Mouse (Mus musculus): Measurements from ENCODE around the gene Rftn1. TPM values are rescaled to one million over a fixed set of nuclear protein-coding genes. Genes with fewer than 3 reads are reported as not detected.
A peak's percentile ranks its signal among the peaks of the same experiment; 100 is the strongest.

The Rftn1 gene
- total RNA-seq, 1 experiment from 2014 or later = 68.2 TPM

DNA sequence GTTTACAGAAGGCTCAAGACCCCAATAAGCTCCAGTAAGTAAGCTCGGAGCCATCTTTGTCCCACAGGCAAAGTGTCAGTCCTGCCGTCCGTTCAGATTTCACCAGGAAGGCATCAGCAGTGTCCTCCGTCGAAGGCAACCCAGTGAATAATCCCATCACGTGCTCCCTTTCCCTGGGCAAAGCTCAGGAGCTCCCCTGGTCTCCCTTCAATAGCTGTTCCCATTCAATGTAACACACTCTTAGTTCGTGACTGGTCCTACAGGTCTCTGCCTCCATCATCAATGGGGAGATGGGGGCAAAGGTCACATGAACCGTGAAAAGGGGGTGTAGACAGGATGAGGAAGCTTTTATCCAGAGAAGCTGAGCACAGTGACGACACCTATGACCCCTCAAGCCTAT lies 108.8 kb downstream of the Rftn1 start:
- ATAC-seq (replicated peaks; ENCODE audit: insufficient number of reproducible peaks, low FRiP score, low TSS enrichment, poor library complexity, severe bottlenecking) = no peak

DNA sequence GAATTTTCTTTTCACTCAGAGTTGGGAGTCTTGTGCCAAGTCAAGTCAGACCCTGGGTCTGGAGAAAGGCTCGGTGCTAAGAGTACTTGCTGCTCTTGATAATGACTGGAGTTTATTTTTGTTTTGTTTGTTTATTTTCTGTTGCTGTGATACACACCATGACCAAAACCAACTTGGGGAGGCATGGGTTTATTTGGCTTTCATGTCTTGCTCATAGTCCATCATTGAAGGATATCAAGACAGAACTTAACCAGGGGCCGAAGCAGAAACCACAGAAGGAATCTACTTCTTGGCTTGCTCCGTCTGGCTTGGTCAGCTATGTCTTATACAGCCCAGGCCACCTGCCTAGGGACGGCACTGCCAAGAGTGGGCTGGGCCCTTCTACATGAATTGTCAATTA lies 109.5 kb downstream of the Rftn1 start:
- ATAC-seq (replicated peaks; ENCODE audit: insufficient number of reproducible peaks, low FRiP score, low TSS enrichment, poor library complexity, severe bottlenecking) = no peak

DNA sequence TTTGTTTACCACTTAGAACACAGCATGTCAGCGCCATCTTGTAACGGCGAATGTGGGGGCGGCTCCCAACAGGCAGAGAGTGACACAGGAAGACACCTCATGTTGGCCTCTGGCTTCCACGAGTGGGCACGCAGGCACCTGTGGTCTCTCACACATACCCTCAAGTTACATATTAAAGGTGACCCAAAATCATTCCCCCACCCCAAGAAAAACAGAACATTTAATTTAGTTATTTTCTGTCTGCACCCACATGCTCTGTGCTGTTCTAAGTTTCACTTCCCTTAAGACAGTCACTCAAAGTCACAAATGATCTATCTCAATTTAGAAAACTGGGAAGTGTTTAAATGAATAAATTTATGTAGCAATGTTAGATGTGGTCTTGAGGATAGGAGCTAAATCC lies 111.7 kb downstream of the Rftn1 start:
- peak; percentile 74 for ATAC-seq (replicated peaks; ENCODE audit: insufficient number of reproducible peaks, low FRiP score, low TSS enrichment, poor library complexity, severe bottlenecking)

DNA sequence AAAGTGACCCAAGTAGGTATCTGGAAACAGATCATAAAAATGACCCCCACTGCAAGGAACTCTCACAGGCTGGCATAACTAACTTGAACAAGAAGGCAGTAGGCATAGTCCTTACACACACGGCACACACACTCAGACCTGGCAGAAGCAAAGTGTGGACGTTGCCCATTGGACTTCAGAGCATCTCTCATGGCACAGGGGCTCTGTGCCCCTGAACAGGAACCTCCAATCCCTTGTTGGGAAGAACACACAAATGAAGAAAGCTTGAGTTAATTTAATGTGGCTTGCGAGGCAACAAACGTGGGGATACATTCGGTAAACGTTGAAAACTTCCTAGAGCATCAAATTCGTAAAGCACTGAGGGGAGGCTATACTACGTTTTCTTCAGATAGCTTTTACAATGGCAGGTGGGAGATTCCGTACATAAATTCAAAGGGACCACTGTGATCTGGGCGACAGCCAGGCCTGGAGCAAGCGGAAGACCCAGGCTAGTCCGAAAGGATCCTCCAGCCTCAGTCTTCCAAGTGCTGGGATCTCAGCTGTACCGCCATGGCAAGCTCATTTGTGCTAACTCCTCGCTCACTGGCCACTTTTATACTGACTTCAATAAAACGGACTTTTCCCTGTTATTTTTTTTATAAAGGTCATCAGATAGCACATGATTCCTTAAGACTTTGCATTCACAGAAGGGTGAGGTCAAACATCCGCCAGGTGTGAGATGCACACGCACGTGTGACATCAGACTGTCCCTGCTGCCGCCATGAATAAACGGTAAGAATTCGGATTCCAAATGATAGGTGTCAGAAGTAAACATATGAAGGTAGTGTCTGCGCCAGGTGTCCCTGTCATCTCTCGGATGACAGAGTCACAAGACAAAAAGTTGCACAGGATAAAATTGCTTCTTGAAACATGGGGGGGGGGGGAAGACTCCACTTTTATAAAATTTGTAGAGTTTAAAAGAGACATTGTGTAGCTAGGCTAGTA lies 117.2 kb downstream of the Rftn1 start:
- no peak for ATAC-seq (replicated peaks; ENCODE audit: insufficient number of reproducible peaks, low FRiP score, low TSS enrichment, poor library complexity, severe bottlenecking)

DNA sequence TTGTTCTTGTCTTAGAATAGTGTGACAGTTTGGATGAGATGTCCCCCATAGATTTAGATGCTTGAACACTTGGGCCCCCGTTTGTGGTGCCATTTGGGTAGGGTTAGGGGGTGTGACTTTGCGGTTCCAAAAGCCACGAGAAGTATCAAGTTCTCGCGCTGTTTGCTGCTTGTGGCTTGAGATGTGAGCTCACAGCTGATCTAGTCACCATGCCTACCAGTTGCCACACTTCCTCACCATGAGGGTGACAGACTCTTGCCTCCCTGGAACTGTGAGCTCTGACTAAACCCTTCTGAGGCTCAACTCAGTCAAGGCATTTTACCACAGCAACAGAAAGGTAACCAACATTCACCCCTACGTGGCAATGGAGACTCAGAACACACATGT lies 118.9 kb downstream of the Rftn1 start:
- ATAC-seq (replicated peaks; ENCODE audit: insufficient number of reproducible peaks, low FRiP score, low TSS enrichment, poor library complexity, severe bottlenecking) = peak; percentile 94

DNA sequence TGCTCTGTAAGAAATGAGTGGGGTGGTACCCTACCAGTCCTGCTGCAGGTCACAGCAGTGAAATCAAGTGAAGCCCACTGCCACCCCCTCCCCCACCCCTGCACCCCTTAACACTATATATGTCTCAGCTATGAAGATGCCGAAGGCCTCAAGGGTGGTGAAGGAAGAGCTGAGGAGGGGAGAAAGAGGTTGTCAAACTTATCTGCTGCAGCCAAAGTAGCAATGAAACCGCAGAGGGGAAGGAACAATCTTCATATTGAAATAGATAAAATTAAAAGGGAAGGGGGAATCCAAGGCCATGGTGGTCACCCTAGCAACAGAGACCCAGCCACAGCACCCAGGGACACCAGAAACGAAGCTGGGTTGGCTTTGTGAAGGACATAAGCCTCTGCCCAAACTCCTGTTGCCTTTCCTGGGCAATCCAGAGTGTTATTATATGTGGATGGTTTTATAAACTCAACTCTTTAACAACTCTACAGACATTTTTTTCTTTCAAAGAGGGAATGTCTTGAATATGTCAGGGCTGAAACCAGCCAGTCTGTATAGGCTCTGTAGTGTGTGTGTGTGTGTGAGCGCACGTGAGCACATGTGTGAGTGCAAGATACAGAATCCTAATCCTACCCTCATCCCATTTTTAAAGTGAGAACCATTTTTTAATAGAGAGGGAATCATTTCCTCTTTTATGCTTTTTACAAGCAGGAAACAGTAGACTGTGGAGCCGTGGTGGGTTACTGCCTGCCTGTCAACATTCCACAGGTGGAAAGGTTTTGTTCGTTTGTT lies 119.5 kb downstream of the Rftn1 start:
- ATAC-seq (replicated peaks; ENCODE audit: insufficient number of reproducible peaks, low FRiP score, low TSS enrichment, poor library complexity, severe bottlenecking) = no peak

DNA sequence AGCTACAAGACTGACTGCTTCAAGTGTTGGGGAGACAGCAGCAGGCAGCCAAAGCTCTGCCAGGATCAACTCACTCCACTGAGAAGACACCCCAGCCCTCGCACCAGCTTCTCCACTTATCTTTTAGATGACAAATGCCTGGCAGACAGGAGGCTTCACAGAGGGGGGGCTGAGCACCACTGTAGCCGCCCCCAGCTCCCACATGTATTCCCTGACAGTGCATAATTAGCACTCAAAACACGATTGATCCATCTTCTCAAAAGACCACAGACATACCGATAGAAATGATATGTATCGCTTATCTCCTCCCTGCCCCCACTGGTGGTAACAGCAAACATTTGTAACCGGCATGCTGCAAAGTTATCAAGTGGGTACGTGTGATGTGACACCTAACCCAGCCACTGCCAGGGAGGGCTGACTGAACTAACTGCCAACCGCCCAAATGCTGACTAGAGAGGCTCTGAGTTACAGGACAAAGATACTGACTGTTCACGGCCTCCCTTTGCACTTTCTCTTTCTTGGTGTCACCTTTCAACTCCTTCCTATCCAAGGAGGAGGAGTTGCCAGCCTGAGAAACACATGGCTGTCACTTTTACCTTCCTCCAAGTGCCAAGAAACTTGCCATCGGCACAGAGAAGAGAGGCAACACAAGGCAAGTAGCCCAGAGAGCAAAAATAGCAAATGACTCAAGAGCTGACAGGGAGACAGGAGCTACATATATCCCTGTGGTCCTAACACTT lies 120.4 kb downstream of the Rftn1 start:
- ATAC-seq (replicated peaks; ENCODE audit: insufficient number of reproducible peaks, low FRiP score, low TSS enrichment, poor library complexity, severe bottlenecking) = peak; percentile 37

DNA sequence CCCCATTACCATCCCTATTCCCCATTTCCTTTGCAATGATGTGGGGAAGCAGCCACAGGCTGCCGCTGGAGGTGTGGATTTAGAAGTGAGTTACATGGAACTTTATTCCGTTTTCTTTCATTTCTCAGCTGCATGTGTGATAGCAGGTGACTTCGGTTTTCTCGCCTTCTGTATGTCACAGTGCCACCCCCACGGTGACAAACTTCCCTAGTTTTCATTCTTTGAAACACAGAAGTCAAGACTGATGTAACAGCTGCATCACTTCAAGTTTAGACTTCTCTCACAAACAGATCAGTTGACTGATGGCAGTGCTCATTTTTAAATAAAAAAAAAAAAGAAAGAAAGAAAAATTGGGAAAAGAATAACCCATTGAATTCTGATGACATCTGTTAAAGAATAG lies 121.3 kb downstream of the Rftn1 start:
- no peak for ATAC-seq (replicated peaks; ENCODE audit: insufficient number of reproducible peaks, low FRiP score, low TSS enrichment, poor library complexity, severe bottlenecking)

DNA sequence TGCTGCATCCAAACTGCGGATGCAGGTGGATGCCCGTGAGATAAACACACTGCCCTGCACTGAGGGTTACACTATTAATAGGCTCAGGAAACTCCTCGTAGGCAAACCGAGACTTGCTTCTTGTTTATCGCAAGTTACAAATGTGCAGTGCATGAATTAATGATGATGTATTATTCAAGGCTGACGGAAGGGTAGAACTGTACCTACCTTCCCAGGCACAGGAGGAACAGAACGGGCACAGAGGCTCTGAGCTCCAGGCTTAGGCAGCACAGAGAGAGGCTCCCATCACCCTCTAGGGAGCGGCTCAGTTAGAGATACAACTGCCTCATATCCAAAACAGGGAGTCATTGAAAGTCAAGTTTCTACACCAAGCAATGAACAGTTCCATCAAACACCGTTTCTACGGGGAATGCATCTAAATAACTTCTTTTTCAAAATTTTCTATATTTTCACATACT lies 121.8 kb downstream of the Rftn1 start:
- no peak for ATAC-seq (replicated peaks; ENCODE audit: insufficient number of reproducible peaks, low FRiP score, low TSS enrichment, poor library complexity, severe bottlenecking)

DNA sequence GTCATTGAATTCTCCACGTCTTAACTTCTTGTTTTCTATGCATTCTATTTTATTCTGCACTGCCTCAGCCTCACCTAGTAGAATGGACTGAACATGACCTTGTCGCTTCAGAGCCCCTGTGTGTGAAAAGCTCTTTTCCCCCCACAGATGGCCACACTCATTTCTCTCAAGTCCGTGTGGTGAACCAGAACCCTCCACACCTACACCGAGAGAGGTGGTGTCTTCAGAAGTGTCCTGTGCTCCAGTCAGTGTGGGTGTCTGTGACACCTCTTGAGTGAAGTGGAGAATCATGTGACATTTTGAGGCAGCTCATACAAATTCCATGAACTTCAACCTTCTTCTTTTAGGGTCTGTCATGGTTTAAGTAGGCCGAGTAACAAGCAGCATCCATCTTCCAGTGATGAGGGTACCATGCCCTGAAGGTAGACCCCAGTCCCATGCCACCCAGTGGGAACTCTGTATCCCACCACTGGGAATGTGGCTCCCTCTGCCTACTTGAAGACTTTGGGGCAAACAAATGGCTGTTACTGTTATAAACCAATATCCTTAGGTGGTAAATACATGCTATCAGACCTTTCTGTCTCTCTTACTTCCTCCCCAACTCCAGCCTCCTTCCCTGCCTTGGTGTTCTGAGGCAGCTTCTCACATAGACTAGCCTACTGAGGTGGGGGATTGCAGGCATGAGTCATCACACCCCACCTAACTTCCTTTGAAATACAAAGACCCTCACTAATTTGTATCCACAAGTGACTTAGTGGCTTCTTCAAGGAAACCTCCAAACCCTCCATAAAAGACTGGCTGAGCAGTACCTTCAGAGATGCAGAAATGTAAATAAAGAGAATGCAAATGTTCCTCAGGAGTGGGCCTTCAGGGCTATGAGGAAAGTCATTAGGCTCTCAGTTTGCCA lies 122.4 kb downstream of the Rftn1 start:
- no peak for ATAC-seq (replicated peaks; ENCODE audit: insufficient number of reproducible peaks, low FRiP score, low TSS enrichment, poor library complexity, severe bottlenecking)

DNA sequence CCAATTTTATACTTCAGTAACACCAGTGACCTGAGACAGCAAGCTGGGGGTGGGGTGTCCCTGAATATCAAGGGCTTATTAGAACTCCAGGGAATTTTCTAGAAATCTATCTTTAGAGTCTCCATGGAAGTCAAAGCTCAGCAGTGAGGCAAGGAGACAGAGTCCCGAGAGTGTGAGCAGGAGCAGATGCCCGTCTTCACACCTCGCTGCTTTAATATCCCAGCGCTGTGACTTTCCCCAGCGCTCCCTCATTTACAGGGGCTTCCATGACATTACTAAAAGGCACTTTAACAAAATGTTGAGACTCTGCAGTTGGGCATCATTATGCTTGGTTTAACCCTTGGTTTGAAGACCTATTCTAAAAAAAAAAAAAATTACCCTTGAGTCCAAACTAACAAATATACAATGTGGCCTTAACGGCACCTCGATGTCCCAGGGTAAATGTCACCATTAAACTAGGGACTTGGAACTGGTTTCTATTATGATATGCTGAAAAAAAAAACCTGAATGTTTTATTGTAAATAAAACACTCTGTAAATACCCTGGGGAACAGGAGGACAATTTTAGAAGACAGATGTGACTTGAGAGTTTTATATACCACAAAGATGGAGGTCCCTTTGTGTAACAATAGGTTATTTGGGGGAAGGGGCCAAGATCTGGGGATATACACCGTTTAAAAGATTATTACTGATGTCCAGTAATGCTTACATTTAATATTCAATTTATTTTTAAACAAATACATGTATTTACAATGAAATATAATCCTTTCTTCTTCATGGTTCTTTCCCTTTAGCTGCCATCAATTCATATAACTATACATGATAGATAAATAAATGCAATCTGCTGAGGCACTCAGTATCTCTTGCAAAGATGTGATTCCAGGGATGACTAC lies 123.4 kb downstream of the Rftn1 start:
- no peak for ATAC-seq (replicated peaks; ENCODE audit: insufficient number of reproducible peaks, low FRiP score, low TSS enrichment, poor library complexity, severe bottlenecking)

DNA sequence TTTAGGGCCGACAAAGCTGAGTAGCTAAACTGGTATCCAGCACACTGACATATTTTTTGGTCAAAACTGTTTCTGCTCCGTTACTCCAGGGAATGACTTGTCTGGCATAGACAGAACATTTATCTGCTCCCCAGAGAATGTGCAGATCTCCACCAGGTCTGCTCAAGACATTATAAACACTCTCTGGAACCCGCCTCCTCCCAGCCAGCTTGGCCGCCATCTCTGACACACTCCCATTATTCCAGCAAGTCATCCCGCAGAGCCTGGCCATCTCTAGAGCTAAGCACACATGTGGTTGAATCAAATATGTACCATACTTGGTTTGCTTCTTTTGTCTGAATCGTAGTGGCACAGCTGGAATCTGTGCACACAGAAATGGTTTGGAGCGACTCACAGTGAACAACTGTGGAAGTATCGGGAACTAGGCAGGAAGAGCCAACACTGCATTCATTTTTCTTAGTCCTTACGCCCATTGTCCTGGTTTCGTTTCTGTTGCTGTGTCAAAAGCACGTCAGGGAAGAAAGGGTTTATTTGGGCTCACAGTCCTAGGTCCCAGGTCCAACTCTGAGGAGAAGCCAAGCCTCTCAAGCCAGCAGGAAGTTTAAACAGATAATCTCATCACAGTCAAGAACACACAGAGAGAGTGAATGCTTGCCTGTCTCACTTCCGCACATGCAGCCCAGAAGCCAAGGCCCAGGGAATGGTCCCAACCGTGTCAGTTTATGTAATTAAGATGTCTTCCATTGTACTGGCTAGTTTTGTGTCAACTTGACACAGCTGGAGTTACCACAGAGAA lies 126.4 kb downstream of the Rftn1 start:
- ATAC-seq (replicated peaks; ENCODE audit: insufficient number of reproducible peaks, low FRiP score, low TSS enrichment, poor library complexity, severe bottlenecking) = no peak

DNA sequence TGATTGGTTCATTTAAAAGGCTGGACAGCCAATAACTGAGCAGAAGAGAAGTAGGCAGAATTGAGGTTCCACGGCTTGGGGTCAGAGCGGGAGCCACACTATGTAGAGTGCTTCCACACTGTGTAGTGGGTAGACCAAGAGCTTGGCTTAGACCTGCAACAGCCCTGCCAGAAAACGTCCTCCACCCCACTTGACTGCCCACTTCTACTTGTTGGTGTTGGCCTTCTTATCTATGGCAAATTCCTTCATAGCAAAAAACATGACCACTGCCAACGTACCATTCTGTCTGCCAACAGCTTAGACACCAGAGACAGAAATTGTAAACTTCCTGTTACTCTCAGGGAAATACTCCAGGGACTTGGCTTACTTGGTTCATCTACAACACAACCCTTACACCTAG lies 127.8 kb downstream of the Rftn1 start:
- no peak for ATAC-seq (replicated peaks; ENCODE audit: insufficient number of reproducible peaks, low FRiP score, low TSS enrichment, poor library complexity, severe bottlenecking)

DNA sequence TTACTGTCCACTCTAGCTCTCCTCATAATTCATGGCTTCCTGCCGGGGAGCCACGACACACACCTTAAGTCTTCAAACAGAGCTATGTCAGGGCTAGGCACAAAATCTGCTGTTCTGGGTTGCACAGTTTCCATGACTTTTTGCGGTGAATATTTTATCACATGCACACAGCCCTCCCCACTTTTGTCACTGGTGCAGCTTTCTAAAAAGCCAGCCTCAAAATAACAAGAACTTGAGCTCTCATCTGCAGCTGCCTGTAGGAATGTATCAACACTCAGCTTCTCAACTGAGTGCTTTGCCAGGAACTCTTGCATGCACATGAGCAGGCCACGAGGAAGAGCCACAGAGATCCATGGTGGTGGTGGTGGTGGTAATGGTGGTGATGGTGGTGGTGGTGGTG lies 129.0 kb downstream of the Rftn1 start:
- no peak for ATAC-seq (replicated peaks; ENCODE audit: insufficient number of reproducible peaks, low FRiP score, low TSS enrichment, poor library complexity, severe bottlenecking)

DNA sequence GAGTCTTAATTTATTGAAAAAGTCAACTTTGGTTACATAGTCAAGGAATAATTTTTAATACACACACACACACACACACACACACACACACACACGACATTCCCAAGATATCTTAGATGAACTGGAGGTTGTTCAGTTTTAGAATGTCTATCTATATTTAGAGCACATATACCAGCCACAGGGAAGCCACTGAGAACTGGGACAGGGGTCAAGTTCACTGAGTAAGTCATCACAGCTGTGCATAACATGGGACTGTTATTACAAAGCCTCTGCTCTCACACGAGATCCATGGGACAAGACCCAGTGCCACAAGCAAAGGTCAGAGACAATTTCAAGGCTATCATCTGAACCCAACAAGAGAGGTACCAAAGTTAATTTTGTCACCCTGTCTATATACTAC lies 130.3 kb downstream of the Rftn1 start:
- no peak for ATAC-seq (replicated peaks; ENCODE audit: insufficient number of reproducible peaks, low FRiP score, low TSS enrichment, poor library complexity, severe bottlenecking)

DNA sequence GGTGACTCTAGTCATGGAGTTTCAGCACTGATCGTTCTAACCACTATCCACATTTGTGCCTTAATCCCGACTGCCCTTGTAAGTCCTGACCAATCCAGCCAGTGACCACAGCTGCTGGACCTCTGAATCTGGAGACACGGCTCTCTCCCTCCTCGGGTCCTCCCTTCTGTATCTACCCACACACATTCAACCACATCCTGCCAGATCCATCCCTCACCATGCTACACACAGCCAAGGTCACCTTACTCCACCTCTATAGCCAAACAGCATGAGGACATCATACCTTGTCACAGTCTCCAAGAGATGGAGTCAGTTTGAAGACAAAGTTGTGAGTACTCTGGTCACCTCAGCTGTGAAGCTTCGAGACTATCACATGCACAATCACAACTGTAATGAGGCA lies 131.1 kb downstream of the Rftn1 start:
- ATAC-seq (replicated peaks; ENCODE audit: insufficient number of reproducible peaks, low FRiP score, low TSS enrichment, poor library complexity, severe bottlenecking) = no peak; the same call in 1 of the 2 replicates

All from monocyte, adult 5-6 weeks (primary cell).